Mouse (Mus musculus): Measurements from ENCODE around the gene Wdr47. TPM values are rescaled to one million over a fixed set of nuclear protein-coding genes. Genes with fewer than 3 reads are reported as not detected.

The Wdr47 gene
- polyA plus RNA-seq, 1 experiment from 2014 or later = 10.9 TPM

GRCm38 (mm10) chr3:108570813-108571212, 20.3 kb upstream of the Wdr47 start:
- H3K9me3 ChIP-seq = no peaks in the 10 kb centered on the region
- H3K4me3 ChIP-seq (replicated peaks) = peak overlapping the region; percentile 66; the same call in 1 of the 2 replicates
- no peak for ATAC-seq (ENCODE audit: insufficient number of reproducible peaks, insufficient read depth, low FRiP score, low TSS enrichment, low read depth)
- peaks cover 10% of the 10 kb centered on the region for H3K4me1 ChIP-seq (replicated peaks)
- H3K27ac ChIP-seq = no peak overlapping the region
- WGBS = 87% methylated on average over 14 of the region's 14 CpGs
- H3K36me3 ChIP-seq = no peaks in the 10 kb centered on the region
- H3K4me2 ChIP-seq = peak overlapping the region; percentile 81
- no peaks in the 10 kb centered on the region for H3K27me3 ChIP-seq
- no peak overlapping the region for H3K9ac ChIP-seq (replicated peaks)

- WGBS = under 1% methylated on average over 42 of the region's 42 CpGs
- H3K27ac ChIP-seq = peak within 1 kb of the TSS; percentile 64
Observed at GRCm38 (mm10) chr3:108571443-108572294, 19.4 kb upstream of the Wdr47 start, which contains the start of gene Taf13. Gene Taf13 (plus strand): TSS chr3:108571698.

GRCm38 (mm10) chr3:108572309-108573010, 18.6 kb upstream of the Wdr47 start:
- Histone ChIP-seq H3K9me3 (no peaks in the 10 kb centered on the region), H3K36me3 (0 out of 2 replicates have a peak, but pooled peaks cover 6% of the 10 kb centered on the region), H3K27ac (peak overlapping the region; percentile 53; the same call in 1 of the 2 replicates), H3K4me1 (replicated peaks) (peaks cover 10% of the 10 kb centered on the region), H3K4me2 (peak overlapping the region; percentile 81), H3K9ac (replicated peaks) (peak overlapping the region; percentile 76), H3K4me3 (replicated peaks) (peak overlapping the region; percentile 66), H3K27me3 (no peaks in the 10 kb centered on the region)
- no peak for ATAC-seq (ENCODE audit: insufficient number of reproducible peaks, insufficient read depth, low FRiP score, low TSS enrichment, low read depth)
- WGBS = 50% methylated on average over 18 of the region's 18 CpGs

More at GRCm38 (mm10) chr3:108571443-108572294, 19.4 kb upstream of the Wdr47 start, which contains the start of gene Taf13:
- Histone ChIP-seq H3K9ac (replicated peaks) (peak within 1 kb of the TSS; percentile 76), H3K9me3 (no peaks in the 10 kb centered on the region), H3K36me3 (no peaks in the 10 kb centered on the region), H3K4me3 (replicated peaks) (peak within 1 kb of the TSS; percentile 66), H3K4me1 (replicated peaks) (peaks cover 10% of the 10 kb centered on the region), H3K27me3 (no peaks in the 10 kb centered on the region), H3K4me2 (peak within 1 kb of the TSS; percentile 81)
- peak; percentile 94 for ATAC-seq (ENCODE audit: insufficient number of reproducible peaks, insufficient read depth, low FRiP score, low TSS enrichment, low read depth)

- Histone ChIP-seq H3K9ac (replicated peaks) (no peak overlapping the region), H3K9me3 (no peaks in the 10 kb centered on the region), H3K36me3 (peaks cover 20% of the 10 kb centered on the region), H3K4me1 (replicated peaks) (peaks cover 10% of the 10 kb centered on the region), H3K27ac (no peak overlapping the region), H3K4me3 (replicated peaks) (no peak overlapping the region), H3K4me2 (no peak overlapping the region), H3K27me3 (no peaks in the 10 kb centered on the region)
- ATAC-seq (ENCODE audit: insufficient number of reproducible peaks, insufficient read depth, low FRiP score, low TSS enrichment, low read depth) = no peak
- 93% methylated on average over 5 of the region's 5 CpGs for WGBS
Observed at GRCm38 (mm10) chr3:108574018-108574417, 17.1 kb upstream of the Wdr47 start.

- H3K27ac ChIP-seq = no peak overlapping the region
- no peak for ATAC-seq (ENCODE audit: insufficient number of reproducible peaks, insufficient read depth, low FRiP score, low TSS enrichment, low read depth)
- no peaks in the 10 kb centered on the region for H3K27me3 ChIP-seq
- no peaks in the 10 kb centered on the region for H3K9me3 ChIP-seq
- no peaks in the 10 kb centered on the region for H3K4me1 ChIP-seq (replicated peaks)
- 82% methylated on average over 4 of the region's 4 CpGs for WGBS
- no peak overlapping the region for H3K4me3 ChIP-seq (replicated peaks)
- H3K4me2 ChIP-seq = no peak overlapping the region
- H3K36me3 ChIP-seq = peaks cover 10% of the 10 kb centered on the region
- no peak overlapping the region for H3K9ac ChIP-seq (replicated peaks)
Observed at GRCm38 (mm10) chr3:108584580-108584979, 6.5 kb upstream of the Wdr47 start.

- H3K36me3 ChIP-seq = peaks cover 3% of the 10 kb centered on the region; the same call in 1 of the 2 replicates
- no peaks in the 10 kb centered on the region for H3K27me3 ChIP-seq
- no peak overlapping the region for H3K27ac ChIP-seq
- 50% methylated on average over 2 of the region's 2 CpGs for WGBS
- no peak overlapping the region for H3K9ac ChIP-seq (replicated peaks)
- 0 out of 2 replicates have a peak, but pooled peaks cover 11% of the 10 kb centered on the region for H3K4me1 ChIP-seq (replicated peaks)
- no peak overlapping the region for H3K4me3 ChIP-seq (replicated peaks)
- no peaks in the 10 kb centered on the region for H3K9me3 ChIP-seq
- no peak for ATAC-seq (ENCODE audit: insufficient number of reproducible peaks, insufficient read depth, low FRiP score, low TSS enrichment, low read depth)
- H3K4me2 ChIP-seq = no peak overlapping the region
Observed at GRCm38 (mm10) chr3:108588446-108588845, 2.6 kb upstream of the Wdr47 start.

GRCm38 (mm10) chr3:108591530-108592522, 747 bp downstream of the Wdr47 start:
- Histone ChIP-seq H3K9ac (replicated peaks) (peak overlapping the region; percentile 77), H3K27me3 (no peaks in the 10 kb centered on the region), H3K36me3 (no peaks in the 10 kb centered on the region), H3K4me2 (peak overlapping the region; percentile 98), H3K4me1 (replicated peaks) (0 out of 2 replicates have a peak, but pooled peaks cover 11% of the 10 kb centered on the region), H3K4me3 (replicated peaks) (peak overlapping the region; percentile 91), H3K27ac (peak overlapping the region; percentile 69), H3K9me3 (no peaks in the 10 kb centered on the region)
- WGBS = under 1% methylated on average over 60 of the region's 61 CpGs
- peak; percentile 87 for ATAC-seq (ENCODE audit: insufficient number of reproducible peaks, insufficient read depth, low FRiP score, low TSS enrichment, low read depth)

GRCm38 (mm10) chr3:108608906-108609305, 17.8 kb downstream of the Wdr47 start:
- H3K9me3 ChIP-seq = no peaks in the 10 kb centered on the region
- WGBS = 68% methylated on average over 3 of the region's 3 CpGs
- H3K36me3 ChIP-seq = peaks cover 13% of the 10 kb centered on the region; the same call in 1 of the 2 replicates
- H3K27ac ChIP-seq = no peak overlapping the region
- no peaks in the 10 kb centered on the region for H3K27me3 ChIP-seq
- H3K4me3 ChIP-seq (replicated peaks) = no peak overlapping the region
- H3K9ac ChIP-seq (replicated peaks) = no peak overlapping the region
- ATAC-seq (ENCODE audit: insufficient number of reproducible peaks, insufficient read depth, low FRiP score, low TSS enrichment, low read depth) = no peak
- H3K4me1 ChIP-seq (replicated peaks) = no peaks in the 10 kb centered on the region
- H3K4me2 ChIP-seq = no peak overlapping the region

GRCm38 (mm10) chr3:108634761-108635160, 43.7 kb downstream of the Wdr47 start:
- no peak overlapping the region for H3K4me2 ChIP-seq
- no peak overlapping the region for H3K9ac ChIP-seq (replicated peaks)
- no peak overlapping the region for H3K4me3 ChIP-seq (replicated peaks)
- H3K4me1 ChIP-seq (replicated peaks) = no peaks in the 10 kb centered on the region
- no peak overlapping the region for H3K27ac ChIP-seq
- no peaks in the 10 kb centered on the region for H3K36me3 ChIP-seq
- WGBS = 88% methylated on average over 5 of the region's 5 CpGs
- no peaks in the 10 kb centered on the region for H3K9me3 ChIP-seq
- no peak for ATAC-seq (ENCODE audit: insufficient number of reproducible peaks, insufficient read depth, low FRiP score, low TSS enrichment, low read depth)
- H3K27me3 ChIP-seq = no peaks in the 10 kb centered on the region

- Histone ChIP-seq H3K27ac (no peak overlapping the region), H3K9me3 (no peaks in the 10 kb centered on the region), H3K4me3 (replicated peaks) (no peak overlapping the region), H3K4me2 (no peak overlapping the region), H3K36me3 (peaks cover 4% of the 10 kb centered on the region), H3K9ac (replicated peaks) (no peak overlapping the region), H3K27me3 (no peaks in the 10 kb centered on the region), H3K4me1 (replicated peaks) (no peaks in the 10 kb centered on the region)
- 69% methylated on average over 4 of the region's 4 CpGs for WGBS
- ATAC-seq (ENCODE audit: insufficient number of reproducible peaks, insufficient read depth, low FRiP score, low TSS enrichment, low read depth) = no peak
Observed at GRCm38 (mm10) chr3:108639412-108639811, 48.3 kb downstream of the Wdr47 start.

Data from limb, embryonic 12.5 days (tissue).